Mouse (Mus musculus) left cerebral cortex, adult 2 months (tissue): ENCODE measurements around the gene Psg21. TPM values are rescaled to one million over a fixed set of nuclear protein-coding genes. Genes with fewer than 3 reads are reported as not detected.
"Not testable (repeated sequence)": the region's sequence is repeated elsewhere in the genome, so short reads cannot be mapped to it uniquely, and the experiment has no call there.

Source experiments
- DNase-seq, 2 experiments: peaks; one replicate each; pipeline ENCODE4 v3.0.0; 2021 to 2022; ENCODE audit warnings: low spot score in 2 of 2, mixed read lengths in 1 of 2; ENCODE audit errors: extremely low spot score in 1 of 2
- H3K27ac ChIP-seq: fragments of 200-600 bp; 2 replicates; pipeline ENCODE4 v1.8.1; 2022
- H3K4me3 ChIP-seq: fragments of 200-600 bp; 2 replicates; pipeline ENCODE4 v1.8.1; 2022
- CTCF ChIP-seq: fragments of 200-600 bp; IDR thresholded peaks from 2 replicates; pipeline ENCODE4 v1.8.1; 2022; ENCODE audit warnings: antibody characterized with exemption, mild to moderate bottlenecking, moderate library complexity
- intact Hi-C: fragments of 180-260 bp; cut with DNase I; formaldehyde crosslinking; loops from one replicate; pipeline ENCODE4 v1.15.1; 2025
- long read RNA-seq, 2 experiments: library from polyadenylated mRNA; stranded (forward); transcript quantifications; one replicate each; pipeline ENCODE4 v2.0.0; 2021; ENCODE audit warnings: borderline mapping rate in 2 of 2
- total RNA-seq, 2 experiments: library from RNA; stranded (reverse); gene quantifications; 2 replicates each; pipeline ENCODE4 v1.2.3; 2021

The Psg21 gene
- not detected for total RNA-seq
- long read RNA-seq, experiment 1: 0 reads
- long read RNA-seq, experiment 2: 0 reads

- not testable (repeated sequence) for H3K27ac ChIP-seq, DNase-seq, H3K4me3 ChIP-seq
- intact Hi-C loops: loop anchor here (2.0 kb wide), 1 partner anchor 40 kb away; the partner anchor contains the start of gene Psg23
Measured at GRCm38 (mm10) chr7:18656625-18657024, at the start of gene Psg21. Psg21 (minus strand) TSS chr7:18656725.

GRCm38 (mm10) chr7:18686085-18686484 lies 29.6 kb upstream of the Psg21 start, which contains the start of gene Psg20:
Psg20 (minus strand) TSS chr7:18686185.
- TF ChIP-seq CTCF: no peak
- H3K4me3 ChIP-seq: no peak within 1 kb of the TSS
- intact Hi-C loops: no loop called here
- no peak within 1 kb of the TSS for H3K27ac ChIP-seq
- DNase-seq: no peak

- Histone ChIP-seq H3K4me3 (no peak overlapping the region), H3K27ac (no peak overlapping the region)
- no peak for TF ChIP-seq CTCF
- DNase-seq: no peak
- intact Hi-C loops: no loop called here
Measured at GRCm38 (mm10) chr7:18685586-18685985, 29.1 kb upstream of the Psg21 start.

- H3K27ac ChIP-seq: no peak overlapping the region
- intact Hi-C loops: loop anchor here (2.0 to 5.0 kb wide), 2 partner anchors 467 to 1605 kb away; partner anchors contain the start of gene Psg16
- peak; percentile 74 for TF ChIP-seq CTCF
- H3K4me3 ChIP-seq: no peak overlapping the region
- DNase-seq: peak in 1 of 2 experiments; percentile 33
Measured at GRCm38 (mm10) chr7:18679772-18680171, 23.2 kb upstream of the Psg21 start.

GRCm38 (mm10) chr7:18626921-18627320 lies 29.6 kb downstream of the Psg21 start:
- intact Hi-C loops, H3K4me3 ChIP-seq, DNase-seq, H3K27ac ChIP-seq: not testable (repeated sequence)

GRCm38 (mm10) chr7:18616401-18616800 lies 40.1 kb downstream of the Psg21 start, which contains the start of gene Psg23:
Psg23 (minus strand) TSS chr7:18616501.
- intact Hi-C loops: loop anchor here (2.0 kb wide), 1 partner anchor 40 kb away; the partner anchor contains the start of gene Psg21
- not testable (repeated sequence) for H3K4me3 ChIP-seq, H3K27ac ChIP-seq, DNase-seq

Other genes with a start within 250 kb of the Psg21 start
- not detected for gene Psg28, start 224.7 kb downstream of the Psg21 start, total RNA-seq
- not detected for gene Psg26, start 172.5 kb downstream of the Psg21 start, total RNA-seq
- gene Psg25, start 124.5 kb downstream of the Psg21 start, total RNA-seq: not detected
- gene Psg27, start 89.4 kb downstream of the Psg21 start, total RNA-seq: not detected
- not detected for gene Psg23, start 40.2 kb downstream of the Psg21 start, total RNA-seq
- not detected for gene Psg20, start 29.5 kb upstream of the Psg21 start, total RNA-seq
- gene Psg22, start 61.4 kb upstream of the Psg21 start, total RNA-seq: not detected
- not detected for gene Psg19, start 141.8 kb upstream of the Psg21 start, total RNA-seq
- not detected for gene Psg17, start 164.9 kb upstream of the Psg21 start, total RNA-seq
- 1 to 10 TPM; 1.3 to 2.5 TPM for gene Mill2, start 183.2 kb upstream of the Psg21 start, total RNA-seq
- gene Pglyrp1, start 214.6 kb upstream of the Psg21 start, total RNA-seq: 10 to 100 TPM; 18.8 to 25.6 TPM